Mouse (Mus musculus) MN1 (cell line): Measurements from ENCODE around the gene Arhgap8.
"Not testable (repeated sequence)": the region's sequence is repeated elsewhere in the genome, so short reads cannot be mapped to it uniquely, and the experiment has no call there.

Source experiments
- DNase-seq: peaks from one replicate; pipeline ENCODE4 v3.0.0-alpha.2; 2016; ENCODE audit warnings: low spot score

The Arhgap8 gene

GRCm38 (mm10) chr15:84736346-84736993 lies 16.6 kb downstream of the Arhgap8 start:
- DNase-seq, result no peak

GRCm38 (mm10) chr15:84736994-84737346 lies 17.1 kb downstream of the Arhgap8 start:
- DNase-seq, result no peak

- no peak for DNase-seq
Observed at GRCm38 (mm10) chr15:84738246-84738645, 18.4 kb downstream of the Arhgap8 start.

GRCm38 (mm10) chr15:84741573-84741972 lies 21.7 kb downstream of the Arhgap8 start:
- DNase-seq, result no peak

DNA sequence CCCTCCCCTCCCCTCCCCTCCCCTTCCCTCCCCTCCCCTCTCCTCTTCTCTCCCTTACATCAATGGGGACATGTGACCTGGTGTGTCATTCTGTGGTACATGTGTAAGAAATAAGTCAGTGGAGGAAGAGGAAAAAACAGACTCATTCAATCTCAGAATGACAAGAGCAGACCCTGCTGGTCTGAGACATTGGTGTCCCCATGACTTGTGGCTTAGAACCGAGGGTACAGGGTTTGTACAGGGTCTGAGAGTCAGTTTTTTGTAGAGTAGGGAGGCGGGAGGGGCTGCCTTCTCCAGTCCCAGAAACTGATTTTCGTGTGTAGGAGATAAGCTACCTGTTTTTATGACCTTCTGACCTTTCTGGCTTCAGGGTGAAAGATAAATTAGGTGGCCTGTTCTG lies 23.5 kb downstream of the Arhgap8 start:
- peak; percentile 51 for DNase-seq

DNA sequence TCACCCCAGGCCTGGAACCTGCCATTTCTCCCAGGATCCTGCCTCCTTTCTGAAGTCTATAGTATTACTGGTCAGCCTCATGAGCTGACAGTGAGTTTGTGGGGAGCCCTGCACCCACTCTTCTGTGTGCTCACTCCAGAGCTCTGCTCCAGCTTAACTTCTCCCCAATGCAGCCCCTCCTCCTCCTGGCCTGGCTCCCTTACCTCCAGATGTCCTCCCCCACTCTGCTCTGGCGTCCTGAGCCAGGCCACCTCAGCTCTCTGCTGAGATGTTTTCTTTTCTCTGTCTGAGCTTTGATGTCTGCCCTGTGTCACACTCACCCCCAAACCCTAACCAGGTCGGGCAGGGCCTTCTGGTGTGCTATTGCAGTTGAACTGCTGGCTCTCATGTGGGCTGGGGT lies 24.5 kb downstream of the Arhgap8 start:
- DNase-seq, result no peak

GRCm38 (mm10) chr15:84745831-84746230 lies 26.0 kb downstream of the Arhgap8 start:
- no peak for DNase-seq

DNA sequence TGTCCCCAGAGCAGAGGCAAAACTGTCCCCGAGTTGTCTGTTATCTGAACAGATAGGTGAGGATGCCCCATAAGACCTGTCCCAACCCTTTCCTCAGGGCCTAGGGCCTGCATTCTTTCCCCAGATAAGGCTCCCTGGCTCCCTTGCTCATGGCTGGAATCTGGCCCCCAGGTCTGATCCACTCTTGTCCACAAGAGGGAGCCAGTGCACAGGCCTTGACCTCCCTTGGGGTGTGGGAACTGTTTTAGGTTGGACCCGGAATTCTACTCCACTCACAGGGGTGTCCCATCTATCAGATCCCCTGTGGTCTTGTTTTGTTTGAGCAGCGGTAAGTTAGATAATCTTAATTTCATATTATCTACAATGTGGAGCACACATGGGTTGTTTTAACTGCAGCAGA lies 35.1 kb downstream of the Arhgap8 start:
- peak; percentile 87 for DNase-seq

GRCm38 (mm10) chr15:84756426-84756825 lies 36.6 kb downstream of the Arhgap8 start:
- peak; percentile 43 for DNase-seq

DNA sequence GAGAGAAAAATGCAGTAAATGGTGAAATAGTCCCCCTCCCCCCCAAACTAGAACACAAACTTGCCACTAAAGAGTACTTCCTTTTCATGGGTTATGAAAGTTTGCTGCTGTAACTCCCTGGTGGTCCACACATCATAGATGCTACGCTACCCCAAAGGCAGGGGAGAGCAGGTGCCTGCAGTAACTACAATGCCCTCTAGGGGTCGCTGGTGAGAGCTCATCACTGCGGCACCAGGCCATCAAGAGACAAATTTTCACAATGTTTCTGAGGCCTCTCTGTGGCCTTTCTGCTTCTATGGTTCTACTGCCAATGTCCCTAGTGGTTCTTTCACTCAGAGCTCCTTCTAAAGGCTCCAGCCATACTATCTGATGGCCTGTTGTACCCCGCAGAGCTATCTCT lies 38.6 kb downstream of the Arhgap8 start:
- DNase-seq, result peak; percentile 66

GRCm38 (mm10) chr15:84762712-84763422 lies 43.0 kb downstream of the Arhgap8 start:
- peak; percentile 62 for DNase-seq

GRCm38 (mm10) chr15:84763423-84763812 lies 43.6 kb downstream of the Arhgap8 start:
- no peak for DNase-seq

DNA sequence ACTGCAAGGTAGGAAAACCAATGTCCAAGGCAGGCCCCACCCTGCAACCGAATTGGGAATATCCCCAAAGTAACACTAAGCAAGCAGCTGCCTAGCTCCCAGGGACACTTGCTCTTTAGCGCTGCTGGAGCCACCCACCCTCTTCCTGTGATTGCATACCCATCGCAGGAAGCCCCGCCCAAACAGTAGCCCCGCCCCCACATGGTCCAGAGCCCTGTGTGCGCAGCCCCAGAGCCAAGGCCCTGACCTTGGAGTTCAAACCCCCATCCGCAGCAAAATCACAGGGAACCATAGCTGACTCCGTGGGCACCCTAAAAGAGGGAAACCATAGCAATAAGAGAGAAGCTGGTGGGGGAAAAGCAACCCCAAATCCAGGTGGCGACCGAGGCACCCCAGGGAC lies 46.8 kb downstream of the Arhgap8 start:
- no peak for DNase-seq

DNA sequence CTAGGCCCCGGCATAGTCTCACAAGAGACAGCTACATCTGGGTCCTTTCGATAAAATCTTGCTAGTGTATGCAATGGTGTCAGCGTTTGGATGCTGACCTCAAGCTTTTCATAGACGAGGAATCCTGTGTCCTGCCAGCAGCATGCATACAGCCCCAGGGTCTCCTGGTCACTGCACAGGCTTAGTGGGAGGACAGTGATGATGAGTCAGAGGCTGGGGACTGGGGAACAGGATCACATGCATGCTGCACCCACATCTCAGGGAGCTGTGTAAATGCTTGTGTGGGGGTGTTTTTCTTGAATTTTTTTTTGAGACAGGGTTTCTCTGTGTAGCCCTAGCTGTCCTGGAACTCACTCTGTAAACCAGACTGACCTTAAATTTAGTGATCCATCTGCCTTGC lies 48.7 kb downstream of the Arhgap8 start:
- not testable (repeated sequence) for DNase-seq

DNA sequence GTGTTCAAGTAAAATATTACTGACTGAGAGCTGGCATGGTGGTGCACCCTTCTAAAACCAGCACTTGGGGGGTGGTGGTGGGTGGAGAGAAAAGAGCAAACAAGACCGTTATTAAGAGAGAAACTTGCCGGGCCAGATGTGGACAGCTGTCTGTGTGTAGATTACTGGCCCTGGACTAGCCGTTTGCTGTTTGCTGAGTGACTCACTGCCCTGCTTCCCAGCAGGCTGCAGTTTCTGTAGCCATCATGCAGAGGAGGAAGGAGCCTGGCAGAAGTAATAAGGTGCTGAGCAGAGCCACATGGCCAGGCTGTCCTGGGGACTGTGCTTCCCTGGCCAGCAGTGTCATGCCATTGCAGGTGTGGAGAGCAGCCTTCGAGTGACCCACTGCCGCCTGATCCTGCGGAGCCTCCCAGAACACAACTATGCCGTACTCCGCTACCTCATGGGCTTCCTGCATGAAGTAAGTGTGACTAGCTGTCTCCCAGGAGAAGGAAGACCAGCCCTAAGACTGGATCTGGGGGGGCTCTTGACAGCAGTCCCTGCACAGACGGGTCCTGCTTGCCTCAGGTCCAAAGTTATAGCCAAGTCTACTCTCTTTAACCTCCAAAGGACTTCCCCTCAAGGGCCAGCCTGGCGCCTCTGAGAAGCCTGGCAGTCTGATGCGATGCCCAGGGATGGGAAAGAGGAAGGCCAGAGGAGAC lies 49.9 kb downstream of the Arhgap8 start:
- peak; percentile 62 for DNase-seq

DNA sequence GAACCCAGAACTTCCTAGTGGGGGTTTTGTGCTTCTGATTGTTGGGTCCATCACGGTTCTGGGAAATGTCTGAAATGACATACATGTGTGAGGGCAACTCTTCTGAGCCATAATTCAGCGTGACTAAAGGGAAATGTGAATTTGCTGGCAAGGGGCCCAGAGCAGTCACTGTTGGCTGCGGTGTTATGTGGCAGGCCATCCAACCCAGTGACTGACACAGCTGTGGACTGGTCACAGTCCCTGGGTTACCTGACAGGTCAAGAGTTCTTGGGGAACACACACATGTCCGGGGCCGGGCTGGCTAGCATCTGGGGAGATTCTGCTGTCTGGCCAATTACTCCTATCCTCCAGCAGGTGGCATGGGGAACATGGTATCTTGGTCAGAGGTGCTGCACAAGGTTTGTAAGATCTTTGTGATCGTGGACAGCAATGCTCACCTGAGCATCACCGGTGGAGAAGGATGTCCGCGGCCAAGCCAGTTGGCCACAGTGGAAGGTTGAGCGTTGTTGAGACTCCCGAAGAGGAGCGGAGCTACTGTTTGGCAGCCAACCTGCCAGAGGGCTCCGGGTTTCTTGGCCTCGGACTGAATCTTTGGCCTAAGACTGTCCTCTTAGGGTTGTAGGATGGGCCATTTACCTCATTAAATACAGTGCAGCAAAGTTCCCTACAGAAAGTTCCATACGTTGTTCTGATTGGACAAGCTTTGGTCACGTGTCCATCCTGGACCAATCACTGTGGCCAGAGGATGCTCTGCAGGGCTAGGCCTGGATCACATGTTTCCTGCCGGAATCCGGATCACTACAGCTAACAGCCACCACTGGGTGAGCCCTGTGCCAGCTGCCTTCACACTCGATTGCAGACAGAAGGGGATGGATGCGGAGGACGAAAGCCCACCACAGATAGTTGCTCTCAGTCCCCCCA lies 52.6 kb downstream of the Arhgap8 start:
- peak; percentile 85 for DNase-seq

GRCm38 (mm10) chr15:84775421-84776174 lies 55.7 kb downstream of the Arhgap8 start:
- peak; percentile 72 for DNase-seq

DNA sequence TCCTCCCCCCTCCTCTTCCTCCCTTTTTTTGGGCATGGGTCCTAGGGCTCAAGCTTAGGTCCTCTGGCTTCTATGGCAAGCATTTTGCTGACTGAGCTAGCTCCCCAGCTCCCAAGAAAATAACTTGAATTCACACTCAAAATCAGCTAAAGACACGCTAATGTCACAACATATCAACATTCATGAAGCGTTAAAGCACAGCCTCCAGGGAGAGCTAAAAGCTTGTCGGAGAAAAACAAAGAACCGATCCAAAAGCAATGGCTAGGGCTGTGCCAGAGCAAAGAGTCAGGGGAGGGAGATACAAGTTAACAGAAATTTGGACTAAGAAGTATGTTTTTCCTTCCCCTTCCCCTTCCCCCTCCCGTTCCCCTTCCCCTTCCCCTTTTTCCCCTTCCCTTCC lies 58.7 kb downstream of the Arhgap8 start:
- DNase-seq, result no peak

GRCm38 (mm10) chr15:84784812-84785211 lies 65.0 kb downstream of the Arhgap8 start:
- no peak for DNase-seq

DNA sequence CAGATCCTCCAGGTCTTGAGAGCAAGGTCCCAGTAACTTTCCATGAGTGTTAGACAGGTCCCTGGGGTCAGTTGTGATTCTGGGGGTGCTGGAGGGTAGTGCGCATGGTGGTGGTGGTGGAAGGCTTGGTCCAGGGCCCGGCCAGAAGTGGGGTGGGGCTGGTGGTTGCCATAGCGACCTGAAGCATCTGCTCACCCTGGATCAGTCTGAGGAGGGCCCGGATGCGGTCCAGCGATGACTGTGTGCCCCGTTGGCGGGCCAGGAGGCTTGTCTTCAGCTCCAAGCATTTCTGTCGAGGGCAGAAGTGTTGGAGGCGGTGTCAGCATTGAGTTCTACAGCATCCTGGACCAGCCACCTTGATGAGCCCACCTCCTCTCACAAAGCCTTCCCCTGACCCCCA lies 67.3 kb downstream of the Arhgap8 start:
- DNase-seq, result no peak

- DNase-seq, result no peak
Observed at GRCm38 (mm10) chr15:84793649-84794048, 73.8 kb downstream of the Arhgap8 start.
